Mouse (Mus musculus) 416B (cell line): ENCODE results near the gene Abce1.
"Not testable (repeated sequence)": the region's sequence is repeated elsewhere in the genome, so short reads cannot be mapped to it uniquely, and the experiment has no call there.

ENCODE experiments used
- DNase-seq: peaks from one replicate; pipeline ENCODE4 v3.0.0; 2011; ENCODE audit warnings: low read depth

Gene Abce1

GRCm38 (mm10) chr8:79711064-79711961 lies at the start of gene Abce1, which contains the start of gene Anapc10:
Abce1 (minus strand) TSS chr8:79711740.
Anapc10 (plus strand) TSS chr8:79711820.
- DNase-seq, result peak; percentile 97

GRCm38 (mm10) chr8:79750305-79750704 lies 38.8 kb upstream of the Abce1 start:
- DNase-seq, result peak; percentile 17

GRCm38 (mm10) chr8:79748591-79748990 lies 37.1 kb upstream of the Abce1 start:
- no peak for DNase-seq

GRCm38 (mm10) chr8:79748171-79748570 lies 36.6 kb upstream of the Abce1 start:
- no peak for DNase-seq

GRCm38 (mm10) chr8:79734304-79734703 lies 22.8 kb upstream of the Abce1 start:
- peak; percentile 77 for DNase-seq

- DNase-seq, result peak; percentile 29
Measured at GRCm38 (mm10) chr8:79727900-79728299, 16.4 kb upstream of the Abce1 start.

GRCm38 (mm10) chr8:79724589-79724988 lies 13.0 kb upstream of the Abce1 start:
- peak; percentile 62 for DNase-seq

GRCm38 (mm10) chr8:79723308-79723707 lies 11.8 kb upstream of the Abce1 start:
- DNase-seq, result no peak

- no peak for DNase-seq
Measured at GRCm38 (mm10) chr8:79721537-79721936, 10.0 kb upstream of the Abce1 start.

- DNase-seq, result no peak
Measured at GRCm38 (mm10) chr8:79712676-79713075, 1.1 kb upstream of the Abce1 start.

GRCm38 (mm10) chr8:79706687-79707086 lies 4.9 kb downstream of the Abce1 start:
- DNase-seq, result no peak

GRCm38 (mm10) chr8:79692531-79692930 lies 19.0 kb downstream of the Abce1 start:
- DNase-seq, result no peak

GRCm38 (mm10) chr8:79685927-79686326 lies 25.6 kb downstream of the Abce1 start:
- DNase-seq, result not testable (repeated sequence)

GRCm38 (mm10) chr8:79680965-79681364 lies 30.6 kb downstream of the Abce1 start:
- no peak for DNase-seq

- DNase-seq, result no peak
Measured at GRCm38 (mm10) chr8:79680555-79680954, 31.0 kb downstream of the Abce1 start.

- peak; percentile 54 for DNase-seq
Measured at GRCm38 (mm10) chr8:79680083-79680482, 31.5 kb downstream of the Abce1 start.

- DNase-seq, result peak; percentile 98
Measured at GRCm38 (mm10) chr8:79679005-79679404, 32.5 kb downstream of the Abce1 start.

GRCm38 (mm10) chr8:79676461-79676860 lies 35.1 kb downstream of the Abce1 start:
- no peak for DNase-seq

- not testable (repeated sequence) for DNase-seq
Measured at GRCm38 (mm10) chr8:79658715-79659114, 52.8 kb downstream of the Abce1 start.

GRCm38 (mm10) chr8:79653736-79654135 lies 57.8 kb downstream of the Abce1 start:
- peak; percentile 26 for DNase-seq

GRCm38 (mm10) chr8:79650158-79650814 lies 61.3 kb downstream of the Abce1 start:
- peak; percentile 69 for DNase-seq

GRCm38 (mm10) chr8:79649569-79649968 lies 62.0 kb downstream of the Abce1 start:
- no peak for DNase-seq

- peak; percentile 42 for DNase-seq
Measured at GRCm38 (mm10) chr8:79641119-79641518, 70.4 kb downstream of the Abce1 start.
